Mouse (Mus musculus) limb, embryonic 12.5 days (tissue): ENCODE data around the gene Acp4. TPM values are rescaled to one million over a fixed set of nuclear protein-coding genes. Genes with fewer than 3 reads are reported as not detected.

Experiments used
- polyA plus RNA-seq: library from polyadenylated mRNA; unstranded; fragments of >200 nt; fragmentation: Nextera tagmentation; extraction: Ambion mirVana; gene quantifications from 2 replicates; pipeline ENCODE4 v1.2.1, GENCODE M21; 2016

Gene Acp4
- polyA plus RNA-seq, 1 experiment from 2014 or later: not detected

Other genes with a start within 250 kb of the Acp4 start
- gene Klk1b26, start 245.2 kb downstream of the Acp4 start, polyA plus RNA-seq: not detected in 2 replicates
- not detected in 2 replicates for gene Klk1b27, start 205.1 kb downstream of the Acp4 start, polyA plus RNA-seq
- gene Klk1b21, start 155.1 kb downstream of the Acp4 start, polyA plus RNA-seq: not detected in 2 replicates
- gene Klk1b22, start 144.7 kb downstream of the Acp4 start, polyA plus RNA-seq: not detected in 2 replicates
- gene Klk1b16, start 120.6 kb downstream of the Acp4 start, polyA plus RNA-seq: not detected in 2 replicates
- gene Klk1b24, start 69.1 kb downstream of the Acp4 start, polyA plus RNA-seq: not detected in 2 replicates
- not detected in 2 replicates for gene Klk1b3, start 59.2 kb downstream of the Acp4 start, polyA plus RNA-seq
- gene Klk1b4, start 49.9 kb downstream of the Acp4 start, polyA plus RNA-seq: not detected in 2 replicates
- gene Klk1b5, start 41.4 kb downstream of the Acp4 start, polyA plus RNA-seq: not detected in 2 replicates
- gene Klk1, start 32.0 kb downstream of the Acp4 start, polyA plus RNA-seq: not detected in 2 replicates
- 0.14 TPM in 1 of 2 replicates, not detected in the other for gene Gm36864, start 21.2 kb downstream of the Acp4 start, polyA plus RNA-seq
- 0.76 and 0.87 TPM in 2 replicates for gene 1700028J19Rik, start 10.7 kb downstream of the Acp4 start, polyA plus RNA-seq
- 209 and 214 TPM in 2 replicates for gene 2410002F23Rik, start 10.7 kb downstream of the Acp4 start, polyA plus RNA-seq
- not detected in 2 replicates for gene Gm15517, start 4.1 kb upstream of the Acp4 start, polyA plus RNA-seq
- gene Clec11a, start 49.5 kb upstream of the Acp4 start, polyA plus RNA-seq: 2.0 and 2.2 TPM in 2 replicates
- gene Shank1, start 52.9 kb upstream of the Acp4 start, polyA plus RNA-seq: 1.2 and 1.3 TPM in 2 replicates
- 3.0 and 3.3 TPM in 2 replicates for gene Syt3, start 126.7 kb upstream of the Acp4 start, polyA plus RNA-seq
- gene 1700008O03Rik, start 128.4 kb upstream of the Acp4 start, polyA plus RNA-seq: 0.56 and 0.64 TPM in 2 replicates
- gene Lrrc4b, start 171.6 kb upstream of the Acp4 start, polyA plus RNA-seq: 0.86 and 0.98 TPM in 2 replicates
- 0.56 TPM in 1 of 2 replicates, not detected in the other for gene Aspdh, start 208.0 kb upstream of the Acp4 start, polyA plus RNA-seq
- gene Josd2, start 210.6 kb upstream of the Acp4 start, polyA plus RNA-seq: 72.9 and 76.5 TPM in 2 replicates
- gene Emc10, start 239.2 kb upstream of the Acp4 start, polyA plus RNA-seq: 93.6 and 111 TPM in 2 replicates
- gene Fam71e1, start 239.2 kb upstream of the Acp4 start, polyA plus RNA-seq: 19.0 and 27.5 TPM in 2 replicates